Mouse (Mus musculus) thymus, postnatal 14 days (tissue): ENCODE data around the gene Gm10300.

ENCODE experiments used
- DNase-seq: peaks from one replicate; pipeline ENCODE4 v3.0.0; 2021

Gene Gm10300

GRCm38 (mm10) chr4:132079555-132080275 is 5.2 kb downstream of the Gm10300 start:
- DNase-seq: peak; percentile 75

- no peak for DNase-seq
Measured at GRCm38 (mm10) chr4:132080492-132080983, 6.0 kb downstream of the Gm10300 start.

- DNase-seq: peak; percentile 47
Measured at GRCm38 (mm10) chr4:132085114-132085513, 10.6 kb downstream of the Gm10300 start.

- DNase-seq: peak; percentile 65
Measured at GRCm38 (mm10) chr4:132088921-132089320, 14.4 kb downstream of the Gm10300 start.

GRCm38 (mm10) chr4:132093136-132093535 is 18.6 kb downstream of the Gm10300 start:
- no peak for DNase-seq

- DNase-seq: no peak
Measured at GRCm38 (mm10) chr4:132093928-132094327, 19.4 kb downstream of the Gm10300 start.

GRCm38 (mm10) chr4:132095043-132095442 is 20.5 kb downstream of the Gm10300 start:
- DNase-seq: no peak

- no peak for DNase-seq
Measured at GRCm38 (mm10) chr4:132099548-132099947, 25.1 kb downstream of the Gm10300 start.

GRCm38 (mm10) chr4:132101152-132101551 is 26.7 kb downstream of the Gm10300 start:
- no peak for DNase-seq

GRCm38 (mm10) chr4:132108221-132108620 is 33.7 kb downstream of the Gm10300 start:
- DNase-seq: no peak

- DNase-seq: no peak
Measured at GRCm38 (mm10) chr4:132111227-132111626, 36.7 kb downstream of the Gm10300 start.

GRCm38 (mm10) chr4:132113411-132114095 is 39.1 kb downstream of the Gm10300 start:
- DNase-seq: peak; percentile 19

GRCm38 (mm10) chr4:132116315-132116714 is 41.8 kb downstream of the Gm10300 start:
- no peak for DNase-seq

- DNase-seq: no peak
Measured at GRCm38 (mm10) chr4:132119566-132119965, 45.1 kb downstream of the Gm10300 start.

- DNase-seq: peak; percentile 16
Measured at GRCm38 (mm10) chr4:132121674-132122073, 47.2 kb downstream of the Gm10300 start.

- no peak for DNase-seq
Measured at GRCm38 (mm10) chr4:132123166-132123565, 48.7 kb downstream of the Gm10300 start.
